Mouse (Mus musculus) natural killer cell, adult 2 months (primary cell): ENCODE results near the gene Iqgap1.

ENCODE experiments used
- DNase-seq, 2 experiments: peaks; one replicate each; pipeline ENCODE4 v3.0.0; 2022; ENCODE audit warnings: low spot score in 2 of 2

Gene Iqgap1

DNA sequence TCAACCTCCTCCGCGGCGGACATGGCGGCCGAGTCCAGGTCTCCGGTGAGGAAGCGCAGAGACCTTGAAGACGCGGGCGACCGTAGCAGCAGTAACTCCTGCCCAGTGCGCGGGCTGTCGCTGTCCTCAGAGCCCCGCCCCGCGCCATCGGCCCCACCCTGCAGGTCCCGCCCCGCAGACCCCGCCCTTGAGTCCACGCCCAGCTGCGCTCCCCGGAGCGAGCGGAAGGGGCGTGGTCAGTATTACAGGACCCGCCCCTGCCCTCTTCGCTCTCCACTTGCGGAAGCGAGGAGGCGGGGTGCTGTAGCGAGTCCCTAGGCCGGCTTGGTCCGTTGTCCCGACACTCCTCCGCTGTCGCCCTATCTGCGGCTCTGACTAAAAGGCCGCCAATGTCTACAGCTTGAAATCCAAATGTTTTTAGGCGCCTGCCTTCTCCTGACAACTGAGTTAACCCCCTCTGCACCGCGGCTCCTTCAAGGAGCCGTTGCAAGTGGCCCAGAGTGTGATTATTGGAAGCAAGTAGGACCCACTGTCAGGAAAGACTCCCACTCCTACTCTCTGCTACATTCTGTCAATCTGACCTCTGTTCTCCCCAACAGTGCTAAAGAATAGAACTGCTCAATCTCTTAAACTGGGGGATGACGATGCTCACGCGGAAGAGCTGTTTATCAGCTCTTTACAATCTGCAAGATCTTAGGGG, 22.5 kb downstream of the Iqgap1 start:
- peak; percentile 89 to 94 for DNase-seq

DNA sequence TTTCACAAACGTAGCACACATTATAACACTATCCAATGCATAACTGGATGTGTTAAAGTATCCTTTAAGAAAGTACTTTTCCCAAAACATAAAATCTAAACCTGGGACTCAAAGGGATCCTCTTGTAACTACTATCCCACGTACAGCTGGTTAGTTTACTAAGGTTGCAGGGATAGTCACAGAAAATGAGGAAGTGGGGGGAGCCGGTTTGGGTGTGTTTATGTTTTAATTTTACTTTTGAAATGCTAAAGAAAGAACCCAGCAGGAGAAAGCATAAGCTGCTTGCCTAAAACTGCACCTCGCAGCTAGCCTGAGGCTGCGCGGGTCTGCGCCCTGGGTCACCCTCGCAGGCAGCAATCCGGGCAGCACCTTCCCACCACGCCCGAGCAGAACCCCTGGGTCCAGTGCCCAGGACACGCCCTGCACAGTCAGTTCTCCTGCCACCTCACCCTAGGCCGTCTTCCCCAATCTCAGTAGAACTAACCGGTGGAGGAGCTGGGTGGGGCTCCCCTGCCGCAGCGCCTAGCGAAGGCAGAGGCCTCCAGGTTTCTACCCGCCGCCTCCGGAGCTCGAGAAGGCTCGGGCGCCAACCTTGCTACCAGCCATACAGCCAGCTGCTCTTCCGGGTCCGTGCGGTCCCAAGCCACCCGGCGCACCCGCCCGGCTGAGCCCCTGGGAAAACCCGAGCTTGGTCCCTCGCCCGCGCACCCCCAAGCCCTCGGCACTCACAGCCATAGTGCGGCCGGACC, 23.2 kb downstream of the Iqgap1 start:
- peak in 1 of 2 experiments; percentile 78 for DNase-seq

DNA sequence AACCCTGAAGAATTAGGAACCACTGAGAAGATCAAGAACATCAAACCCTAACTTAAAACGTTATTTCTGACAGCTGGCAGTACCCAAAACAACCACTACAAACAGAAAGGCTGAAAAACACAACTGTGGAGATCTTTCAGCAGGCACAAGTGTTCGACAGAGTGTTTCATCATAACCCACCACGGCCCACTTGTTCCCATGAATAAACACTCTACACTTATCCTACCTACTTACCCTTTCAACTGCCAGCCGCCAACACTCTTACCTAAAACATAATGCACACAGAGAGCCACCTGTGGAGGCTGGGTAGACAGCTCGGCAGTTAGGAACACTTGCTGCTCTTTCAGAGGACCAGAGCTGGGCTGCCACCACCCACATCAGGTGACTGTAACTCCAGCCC, 26.5 kb downstream of the Iqgap1 start:
- no peak for DNase-seq

DNA sequence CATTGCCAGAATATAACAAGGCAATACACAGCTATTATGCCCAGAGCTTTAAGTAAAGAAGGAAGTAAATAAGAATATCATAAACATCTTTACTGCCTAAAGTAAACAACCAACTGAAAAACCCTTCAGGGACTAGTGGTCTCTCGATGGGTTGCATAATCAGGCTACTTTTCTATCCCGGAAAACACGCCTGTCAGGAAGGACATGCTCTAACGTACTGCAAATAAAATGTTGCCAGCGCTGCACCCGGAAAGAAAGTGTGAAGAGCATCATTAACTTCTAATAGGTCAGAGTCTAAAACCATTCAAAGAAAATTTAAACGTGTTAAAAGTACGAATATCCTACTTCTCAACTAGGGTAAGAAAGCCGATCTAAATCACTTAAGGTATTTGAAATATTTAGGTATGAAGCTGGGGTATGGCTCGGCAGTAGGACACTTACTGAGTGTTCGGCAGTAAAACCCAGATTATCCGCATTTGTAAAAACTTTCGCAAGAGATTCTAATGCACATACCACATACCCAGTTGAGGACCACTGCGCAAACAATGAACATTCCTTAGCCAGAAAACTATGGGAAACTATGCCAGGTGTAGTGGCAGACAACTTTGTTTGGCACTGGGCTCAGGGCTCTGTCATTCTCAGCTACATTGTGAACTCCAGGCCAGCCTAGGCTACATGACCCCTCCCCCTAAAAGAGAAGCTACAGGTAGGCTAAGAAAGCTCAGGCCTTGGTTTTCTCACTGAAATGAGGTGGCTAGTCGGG, 28.8 kb downstream of the Iqgap1 start:
- DNase-seq, result no peak

DNA sequence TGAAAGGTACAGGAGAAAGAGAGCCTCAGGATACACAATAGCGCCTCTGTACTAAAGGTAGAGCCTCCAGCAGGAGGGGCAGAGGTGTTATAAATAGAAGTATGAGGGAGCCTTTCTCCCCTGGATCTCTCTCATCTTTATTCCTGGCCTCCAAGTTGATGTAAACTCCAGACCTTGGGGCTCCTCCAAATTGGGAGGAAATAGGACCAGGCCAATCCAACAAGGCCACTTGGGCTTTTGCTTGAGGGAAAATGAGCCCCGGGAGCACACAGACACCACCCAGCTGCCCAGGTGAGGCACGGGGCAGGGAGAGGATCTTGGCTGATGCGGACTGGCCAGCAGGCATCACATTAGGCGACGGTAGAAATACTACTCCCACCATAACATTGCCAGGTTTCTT, 29.5 kb downstream of the Iqgap1 start:
- no peak for DNase-seq

DNA sequence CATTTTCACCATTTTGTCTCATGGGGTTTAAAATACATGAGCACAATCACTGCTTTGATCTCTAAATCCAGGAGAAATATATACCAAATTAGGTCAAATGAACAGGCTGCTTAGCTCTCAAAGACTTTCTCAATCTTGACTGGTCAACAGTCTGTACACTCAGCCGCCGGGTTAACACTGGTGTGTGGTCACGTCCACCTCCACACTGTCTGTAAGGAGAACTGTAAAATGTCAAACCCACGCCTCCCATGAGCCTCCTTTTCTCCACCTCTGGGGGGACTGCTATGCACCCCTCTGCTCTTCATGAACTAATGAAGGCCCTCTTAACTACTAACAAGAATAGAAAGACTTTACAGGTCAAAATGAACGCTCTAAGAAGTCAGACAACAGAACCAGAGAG, 36.2 kb downstream of the Iqgap1 start:
- DNase-seq, result peak in 1 of 2 experiments; percentile 67

DNA sequence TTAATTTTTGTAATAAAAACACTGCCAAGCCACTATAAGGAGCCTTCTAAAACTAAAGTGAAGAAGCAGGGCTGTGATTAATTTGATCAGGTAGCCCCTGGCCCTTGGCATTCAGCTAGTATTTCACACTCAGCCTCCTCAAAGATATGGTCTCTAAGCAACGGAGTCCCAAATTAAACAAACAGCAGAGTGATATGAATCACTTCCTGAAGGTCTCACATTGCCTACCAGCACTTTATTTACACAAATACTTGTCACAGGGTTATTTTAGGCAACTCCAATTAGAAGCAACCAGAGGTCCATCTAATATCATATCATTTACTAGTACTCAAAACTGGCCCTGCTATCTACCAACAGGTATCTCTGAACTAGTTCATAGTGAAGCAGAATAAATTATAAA, 36.7 kb downstream of the Iqgap1 start:
- peak; percentile 45 to 69 for DNase-seq

DNA sequence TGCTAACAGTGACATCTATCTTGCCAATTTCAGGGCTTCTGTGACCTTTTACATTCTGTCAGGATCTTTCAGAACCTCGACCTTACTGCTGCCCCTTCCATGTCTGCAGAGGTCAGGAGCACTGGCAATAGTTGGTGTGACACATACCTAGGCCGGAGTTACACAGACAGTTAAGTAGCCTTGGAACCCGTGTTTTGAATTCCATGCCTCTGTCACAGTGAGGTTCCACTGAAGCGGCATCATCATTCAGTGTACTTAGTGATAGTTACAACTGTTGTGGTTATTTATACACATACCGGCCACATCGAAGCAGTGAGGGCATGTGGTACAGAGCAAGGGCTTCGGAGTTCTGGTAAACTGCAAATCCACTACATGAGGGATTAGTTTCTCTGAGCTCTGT, 37.8 kb downstream of the Iqgap1 start:
- no peak for DNase-seq

DNA sequence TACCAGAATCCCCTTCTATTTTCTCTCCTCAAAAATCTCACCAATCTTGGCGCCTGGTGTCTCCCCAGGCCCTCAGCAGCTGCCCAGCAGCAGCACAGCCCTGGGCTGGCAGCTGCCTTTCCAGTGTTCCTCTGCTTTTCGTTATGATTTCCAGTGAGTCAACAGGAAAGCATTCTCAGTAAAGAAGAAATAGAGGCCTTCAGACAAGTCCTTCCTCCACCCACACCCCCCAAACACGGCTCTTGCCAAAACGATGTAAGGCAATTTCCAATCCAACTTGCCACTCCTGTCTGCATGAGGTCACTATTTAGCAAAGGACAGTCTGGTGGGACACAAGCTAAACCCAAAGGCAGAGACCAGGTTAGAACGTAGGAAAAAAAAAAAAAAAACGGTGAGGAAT, 39.0 kb downstream of the Iqgap1 start:
- no peak for DNase-seq

DNA sequence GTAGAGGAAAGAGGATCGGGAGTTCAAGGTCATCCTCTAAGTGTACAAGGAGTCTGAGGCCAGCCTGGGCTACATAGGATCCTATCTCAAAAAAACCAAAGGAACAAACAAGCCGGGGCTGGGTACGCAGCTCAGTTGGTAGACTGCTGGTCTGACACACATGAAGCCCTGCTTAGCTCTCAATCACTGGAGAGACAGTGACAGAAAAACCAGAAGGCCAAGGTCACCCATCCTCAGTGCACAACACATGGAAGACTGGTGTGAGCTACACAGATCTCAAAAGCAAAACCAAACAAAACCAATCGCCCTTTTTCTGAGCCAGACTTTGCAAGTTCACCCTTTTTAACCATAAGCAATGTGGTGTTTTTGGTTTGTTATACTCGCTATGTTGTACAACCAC, 41.9 kb downstream of the Iqgap1 start:
- DNase-seq, result no peak

DNA sequence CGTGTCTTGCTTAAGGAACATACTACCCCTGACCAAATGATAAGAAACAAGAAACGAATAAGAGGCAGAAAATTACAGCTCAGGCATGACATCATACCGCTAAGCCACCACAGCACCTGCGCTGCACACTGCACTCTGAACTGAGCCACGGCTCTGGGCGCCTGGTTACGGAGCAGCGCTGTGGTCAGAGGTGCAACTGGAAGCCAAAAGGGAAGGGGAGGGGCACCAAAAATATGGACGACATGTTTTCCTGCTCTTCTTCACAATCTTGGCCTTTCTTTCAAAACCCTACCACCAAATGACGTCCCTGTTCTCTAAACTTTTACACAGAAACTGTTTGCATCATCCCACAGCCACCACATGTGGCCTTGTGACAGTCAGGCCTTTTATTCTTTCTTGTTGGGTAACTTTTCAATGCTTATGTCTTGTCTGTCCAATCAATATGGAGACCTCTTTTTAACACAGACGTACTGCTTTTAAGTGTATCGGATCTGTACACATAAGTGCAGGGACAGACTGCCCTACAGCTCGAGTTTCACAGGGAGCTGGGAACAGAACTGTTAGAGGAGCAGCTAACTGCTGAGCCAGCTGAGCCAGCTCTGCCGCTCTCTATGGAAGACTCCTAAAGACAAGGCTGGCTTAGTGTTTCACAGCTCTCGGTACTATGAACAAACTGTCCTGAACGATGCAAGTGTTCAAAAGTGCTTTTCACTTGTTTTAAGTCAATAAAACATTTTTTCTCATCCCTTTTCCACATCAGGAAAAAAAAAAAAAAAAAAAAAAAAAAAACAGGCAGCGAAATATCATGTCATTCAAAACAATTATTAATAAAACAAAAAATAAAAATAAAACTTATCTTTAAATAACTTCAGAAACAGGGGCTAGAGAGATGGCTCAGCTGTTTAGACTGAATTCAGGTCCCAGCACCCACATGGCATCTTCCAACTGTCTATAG, 43.3 kb downstream of the Iqgap1 start:
- DNase-seq, result peak; percentile 85 to 87

DNA sequence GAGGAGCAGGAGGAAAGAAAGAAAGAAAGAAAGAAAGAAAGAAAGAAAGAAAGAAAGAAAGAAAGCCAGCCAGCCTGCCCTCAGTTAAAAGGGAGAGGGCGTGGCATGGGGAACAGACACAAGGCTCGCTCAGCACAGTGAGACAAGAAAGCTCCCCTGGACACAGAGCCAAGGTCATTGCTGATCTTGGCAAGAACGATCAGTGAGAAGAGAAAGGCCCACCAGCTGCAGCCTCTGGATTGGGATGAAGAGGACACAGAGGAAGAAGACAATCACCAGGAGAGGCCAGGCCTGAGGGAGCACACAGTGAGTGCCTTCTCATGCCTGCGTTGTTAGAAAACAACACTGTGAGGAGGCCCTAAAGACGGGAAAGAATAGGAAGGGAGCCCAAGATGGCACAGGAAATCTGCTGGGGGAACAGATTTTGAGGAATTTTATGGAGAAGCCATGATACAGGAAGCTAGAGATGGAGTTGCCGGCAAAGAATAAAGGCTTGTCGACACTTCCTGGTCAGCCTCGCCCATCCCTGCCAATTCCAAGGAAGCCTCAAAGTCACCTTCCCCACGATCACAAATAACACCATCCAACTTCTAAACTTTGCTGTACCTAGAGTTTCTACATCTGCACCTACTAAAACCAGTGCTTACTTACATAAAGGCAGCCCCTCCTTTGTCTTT, 44.2 kb downstream of the Iqgap1 start:
- no peak for DNase-seq

DNA sequence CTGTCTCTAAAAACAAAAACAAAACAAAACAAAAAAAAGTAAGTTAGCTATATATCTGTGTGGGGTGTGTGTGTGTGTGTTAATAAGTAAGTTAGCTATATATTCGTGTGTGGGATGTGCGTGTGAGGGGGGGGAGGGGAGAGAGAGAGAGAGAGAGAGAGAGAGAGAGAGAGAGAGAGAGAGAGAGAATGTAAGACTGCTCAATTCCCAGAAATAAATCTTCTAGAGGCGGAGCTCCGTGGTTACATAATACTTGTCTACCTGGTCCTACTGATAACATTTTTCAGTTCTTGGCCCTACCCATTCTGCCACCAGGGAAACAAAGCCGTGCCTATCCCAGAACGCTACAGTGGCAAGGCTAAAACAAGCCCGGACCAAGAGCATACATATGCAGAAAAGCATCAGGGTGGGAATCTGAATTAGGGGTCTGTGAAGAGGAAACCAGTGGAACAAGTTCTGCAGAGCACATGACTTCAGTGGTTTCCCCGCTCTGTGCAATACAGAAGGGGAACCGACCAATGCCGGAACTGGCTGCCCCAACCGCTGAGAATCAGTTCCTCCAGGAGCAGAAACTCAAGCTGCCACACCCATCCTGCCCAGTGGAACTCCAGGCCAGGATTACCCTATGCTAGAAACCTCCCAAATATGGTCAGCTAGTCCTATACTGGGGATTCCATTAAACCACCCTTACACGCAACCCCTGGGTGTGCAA, 46.7 kb downstream of the Iqgap1 start:
- peak; percentile 68 to 84 for DNase-seq

DNA sequence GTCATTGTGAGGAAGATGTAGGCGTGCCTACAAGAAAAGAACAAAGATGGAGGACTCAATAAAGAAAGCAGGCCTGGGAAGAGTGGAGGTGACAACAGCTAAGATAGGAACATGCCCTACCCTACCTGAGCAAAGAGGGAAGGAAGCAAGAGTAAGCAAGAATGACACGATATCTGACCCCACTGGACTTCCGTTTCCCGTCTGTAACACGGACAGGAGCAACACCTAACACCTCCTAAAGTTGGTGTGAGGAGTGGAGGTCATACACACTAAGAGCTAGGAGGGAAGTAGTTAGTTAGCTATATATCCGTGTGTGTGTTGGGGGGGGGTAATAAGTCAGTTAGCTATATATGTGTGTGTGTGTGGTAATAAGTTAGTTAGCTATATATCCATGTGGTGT, 47.4 kb downstream of the Iqgap1 start:
- peak; percentile 44 to 57 for DNase-seq

DNA sequence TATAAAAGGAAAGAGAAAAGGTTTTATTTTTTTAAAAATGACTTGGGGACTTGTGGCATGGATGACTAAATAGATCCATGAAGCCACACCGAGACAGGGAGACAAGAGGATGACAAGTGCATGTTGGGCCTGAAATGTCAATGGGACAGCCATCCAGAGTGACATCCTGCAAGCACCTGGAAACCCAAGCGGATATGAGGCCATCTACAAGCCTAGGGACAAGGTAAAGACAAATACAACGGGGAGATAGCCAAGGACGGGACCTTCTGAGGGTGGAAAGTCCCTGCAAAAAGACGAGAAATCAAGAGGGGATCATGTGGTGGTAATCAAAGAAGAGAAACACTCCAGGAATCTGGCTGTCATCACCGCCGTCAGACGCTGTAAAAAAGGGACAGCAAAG, 48.6 kb downstream of the Iqgap1 start:
- DNase-seq, result no peak

DNA sequence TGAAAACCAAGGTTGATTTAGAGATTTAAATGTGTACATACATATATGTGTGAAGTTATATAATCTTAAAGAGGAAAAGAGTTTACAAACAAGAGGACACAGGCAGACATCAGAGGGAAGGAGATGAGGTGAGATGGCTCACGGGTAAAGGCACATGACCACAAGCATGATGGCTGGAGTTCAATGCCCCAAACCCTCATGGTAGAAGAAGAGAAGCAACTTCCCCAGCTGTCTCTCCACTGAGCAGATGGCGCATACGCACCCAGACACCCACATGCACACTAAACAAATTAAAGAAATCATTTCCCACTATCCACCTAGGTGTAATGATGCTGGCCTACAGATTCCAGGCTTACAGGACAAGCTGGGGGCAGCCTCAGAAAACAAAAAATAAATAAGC, 49.7 kb downstream of the Iqgap1 start:
- DNase-seq, result no peak

DNA sequence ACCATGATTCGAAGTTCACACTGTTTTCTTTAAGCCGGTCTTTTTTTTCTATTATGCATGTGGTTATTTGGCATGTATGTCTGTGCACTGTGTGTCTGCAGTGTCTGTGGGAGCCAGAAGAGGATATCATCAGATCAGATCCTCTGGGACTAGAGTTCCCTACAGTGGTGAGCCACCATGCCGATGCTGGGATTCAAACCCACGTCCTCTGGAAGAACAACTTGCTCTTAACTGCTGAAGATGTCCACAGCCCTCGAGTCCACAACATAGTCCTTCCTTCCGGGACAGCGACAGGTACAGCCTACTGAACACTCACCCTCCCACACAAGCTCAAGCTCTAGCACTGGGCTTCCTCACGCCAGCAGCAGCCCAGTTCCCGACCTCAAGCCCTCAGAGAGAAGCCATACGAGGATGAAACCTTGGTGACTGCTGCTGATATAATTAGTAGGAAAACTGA, 50.3 kb downstream of the Iqgap1 start:
- DNase-seq, result no peak

DNA sequence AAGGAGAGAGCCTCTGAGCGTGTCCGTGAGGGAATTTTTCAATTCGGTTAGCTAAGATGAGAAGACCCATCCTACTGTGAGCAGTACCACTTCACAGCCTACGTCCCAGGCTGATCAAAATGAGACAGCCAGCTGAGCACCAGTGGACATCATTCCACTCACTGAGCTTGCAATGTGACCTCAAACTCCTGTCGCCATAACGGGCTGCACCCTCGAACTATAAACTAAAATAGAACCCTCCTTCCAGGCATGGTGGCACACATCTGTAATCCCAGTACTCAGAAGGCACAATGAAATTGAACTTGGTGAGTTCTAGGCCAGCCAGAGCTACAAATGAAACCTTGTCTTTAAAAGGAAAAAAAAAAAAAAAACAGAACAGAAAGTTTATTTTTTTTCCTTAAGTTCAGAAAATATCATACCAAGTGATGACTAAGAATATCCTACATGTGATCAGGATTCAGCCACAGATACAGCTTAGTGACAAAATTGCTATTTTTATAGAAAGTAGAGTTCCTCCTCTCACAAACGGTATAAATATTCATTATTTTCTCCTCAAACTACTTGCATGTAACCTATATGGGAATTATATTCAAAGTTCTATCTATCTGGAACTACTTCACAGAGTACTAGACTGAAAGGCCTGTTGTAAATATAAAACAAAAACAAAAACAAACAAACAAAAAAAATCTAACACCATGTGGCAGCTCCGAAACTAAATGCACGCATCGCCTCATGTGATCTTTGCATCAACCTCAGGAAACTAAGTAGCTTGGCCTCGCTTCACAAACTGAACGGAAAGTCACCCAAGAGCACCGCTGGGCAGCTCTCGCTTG, 50.9 kb downstream of the Iqgap1 start:
- peak; percentile 45 to 56 for DNase-seq
